Mouse (Mus musculus): Measurements from ENCODE around the gene Zc3h13. TPM values are rescaled to one million over a fixed set of nuclear protein-coding genes. Genes with fewer than 3 reads are reported as not detected.
A peak's percentile ranks its signal among the peaks of the same experiment; 100 is the strongest.

Gene Zc3h13
- polyA plus RNA-seq, 1 experiment from 2014 or later, result 38.3 TPM

DNA sequence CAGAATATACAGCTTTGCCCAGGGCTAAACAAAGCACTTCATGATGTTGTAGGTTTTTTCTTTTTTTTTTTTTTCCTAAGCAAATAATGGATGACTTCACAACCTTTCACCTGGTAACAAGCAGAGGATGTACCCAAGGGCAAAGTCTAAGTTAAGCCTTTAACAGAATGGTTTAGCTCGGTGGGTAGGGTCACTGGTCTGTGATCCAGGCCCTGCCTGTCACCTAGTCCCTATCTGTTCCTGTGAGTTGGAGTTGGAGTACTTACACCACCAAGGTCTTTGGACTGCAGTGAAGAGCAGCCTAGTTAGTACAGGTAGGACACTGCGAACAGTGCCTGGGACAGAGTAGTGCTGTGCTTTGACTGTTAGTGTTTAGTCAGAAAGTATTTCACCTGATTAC lies 53.7 kb downstream of the Zc3h13 start:
- H3K27me3 ChIP-seq (ENCODE audit: poor library complexity, severe bottlenecking), result no peaks in the 10 kb centered on the region
- WGBS, result 96% methylated on average over 2 of the region's 2 CpGs
- no peaks in the 10 kb centered on the region for H3K4me1 ChIP-seq
- no peak overlapping the region for H3K27ac ChIP-seq
- no peaks in the 10 kb centered on the region for H3K9me3 ChIP-seq
- DNase-seq (ENCODE audit: extremely low spot score, low spot score), result no peak
- H3K4me3 ChIP-seq, result no peak overlapping the region
- peaks cover 79% of the 10 kb centered on the region for H3K36me3 ChIP-seq (replicated peaks)

DNA sequence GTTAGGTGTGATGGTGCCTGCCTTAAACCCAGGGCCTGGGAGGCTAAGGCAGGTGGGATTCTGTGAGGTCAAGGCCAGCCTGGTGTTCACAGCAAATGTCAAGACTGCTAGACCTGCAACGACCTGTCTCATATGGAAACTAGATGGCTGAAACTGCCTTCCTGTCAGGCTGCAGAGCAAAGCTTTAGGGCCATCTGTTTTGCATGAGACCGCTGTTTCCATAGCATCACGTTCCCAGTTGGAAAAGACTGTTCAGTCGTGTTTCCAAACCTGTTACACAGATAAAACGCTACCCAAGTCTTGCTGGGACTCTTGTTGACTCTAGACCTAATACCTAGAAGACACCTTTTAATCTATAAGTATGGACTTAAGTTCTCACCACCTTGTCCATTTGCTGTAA lies 61.9 kb downstream of the Zc3h13 start:
- no peaks in the 10 kb centered on the region for H3K27me3 ChIP-seq (ENCODE audit: poor library complexity, severe bottlenecking)
- no peaks in the 10 kb centered on the region for H3K4me1 ChIP-seq
- no peak overlapping the region for H3K4me3 ChIP-seq
- peaks cover 45% of the 10 kb centered on the region for H3K36me3 ChIP-seq (replicated peaks)
- no peak for DNase-seq (ENCODE audit: extremely low spot score, low spot score)
- WGBS, result 93% methylated on average over 5 of the region's 5 CpGs
- H3K9me3 ChIP-seq, result no peaks in the 10 kb centered on the region
- H3K27ac ChIP-seq, result no peak overlapping the region

DNA sequence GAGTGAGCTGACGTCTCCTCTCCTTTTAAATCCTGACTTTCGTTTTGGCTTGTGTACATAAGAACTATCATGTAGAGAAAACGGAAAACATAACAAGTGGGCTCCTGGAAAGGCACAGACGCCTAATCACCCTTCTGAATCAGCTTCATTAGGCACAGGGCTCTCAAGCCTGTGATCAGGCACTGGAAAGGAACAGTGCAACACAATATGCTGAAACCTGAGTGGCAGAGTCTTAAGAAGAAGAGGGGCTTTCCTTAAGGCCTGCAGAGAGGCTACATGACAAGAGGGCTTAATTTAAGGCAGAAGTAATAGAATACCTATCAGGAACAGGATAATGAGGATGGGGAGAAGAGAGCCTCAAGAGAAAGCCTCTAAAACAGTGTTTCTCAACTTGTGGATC lies 67.5 kb downstream of the Zc3h13 start:
- Histone ChIP-seq H3K36me3 (replicated peaks) (peaks cover under 1% of the 10 kb centered on the region; the same call in 1 of the 2 replicates), H3K27ac (no peak overlapping the region), H3K4me1 (0 out of 2 replicates have a peak, but pooled peaks cover 3% of the 10 kb centered on the region), H3K4me3 (no peak overlapping the region), H3K27me3 (ENCODE audit: poor library complexity, severe bottlenecking) (no peaks in the 10 kb centered on the region), H3K9me3 (no peaks in the 10 kb centered on the region)
- no peak for DNase-seq (ENCODE audit: extremely low spot score, low spot score)
- 51% methylated on average over 4 of the region's 4 CpGs for WGBS

DNA sequence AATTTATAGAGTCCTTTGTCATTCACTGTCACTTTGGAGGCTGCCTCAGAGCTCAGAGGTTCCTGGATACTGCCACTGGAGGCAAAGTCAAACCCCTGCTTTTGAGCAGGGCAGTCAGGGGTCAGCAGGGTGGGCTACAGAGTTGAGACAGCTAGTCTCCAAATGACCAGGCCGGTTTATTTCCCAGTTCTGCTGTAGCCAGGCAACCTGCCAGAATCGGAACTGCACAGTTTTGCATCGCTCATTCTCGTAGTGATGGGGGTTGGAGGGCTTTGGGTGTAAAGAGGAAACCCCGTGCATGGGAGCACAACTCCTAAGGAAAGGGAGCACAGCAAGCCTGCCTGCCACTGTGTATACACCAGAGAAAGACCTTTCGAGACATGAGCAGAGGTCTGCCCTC lies 79.1 kb downstream of the Zc3h13 start:
- Histone ChIP-seq H3K4me3 (no peak overlapping the region), H3K4me1 (peaks cover 4% of the 10 kb centered on the region; the same call in 1 of the 2 replicates), H3K27ac (no peak overlapping the region), H3K9me3 (no peaks in the 10 kb centered on the region), H3K27me3 (ENCODE audit: poor library complexity, severe bottlenecking) (no peaks in the 10 kb centered on the region), H3K36me3 (replicated peaks) (no peaks in the 10 kb centered on the region)
- no peak for DNase-seq (ENCODE audit: extremely low spot score, low spot score)
- 79% methylated on average over 6 of the region's 6 CpGs for WGBS

DNA sequence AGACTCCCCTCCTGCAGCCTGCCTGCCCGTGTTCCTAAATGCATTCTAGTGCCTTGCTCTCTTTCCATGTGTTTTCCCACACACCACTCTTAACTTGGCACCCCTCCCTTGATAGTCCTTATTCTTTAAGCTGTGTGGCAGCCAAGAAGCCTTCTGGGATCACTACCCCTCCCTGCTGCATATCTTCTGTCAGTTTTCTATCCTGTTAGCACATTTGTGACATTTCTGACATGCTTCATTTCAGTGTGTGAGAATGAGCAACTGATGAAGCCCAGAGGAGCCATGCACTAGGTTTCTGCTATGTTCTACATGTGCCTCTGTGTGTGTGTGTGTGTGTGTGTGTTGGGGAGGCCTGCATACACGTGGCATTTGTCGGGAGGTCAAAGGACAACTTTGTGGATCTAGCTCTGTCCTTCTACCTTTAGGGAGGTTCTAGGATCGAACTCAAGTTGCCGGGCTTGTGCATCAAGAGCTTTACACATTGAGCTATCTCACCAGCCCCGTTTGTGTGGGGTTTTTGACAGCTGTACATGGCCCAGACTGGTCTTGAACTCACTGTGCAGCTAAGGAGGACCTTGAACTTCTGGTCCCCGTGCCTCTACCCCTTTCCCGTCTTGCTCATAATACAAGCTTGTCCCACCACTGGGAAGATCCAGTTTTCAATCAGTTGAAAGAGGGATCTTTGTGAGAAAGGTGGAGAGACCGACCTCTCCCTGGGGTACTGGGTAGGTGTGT lies 81.3 kb downstream of the Zc3h13 start:
- 86% methylated on average over 9 of the region's 9 CpGs for WGBS

DNA sequence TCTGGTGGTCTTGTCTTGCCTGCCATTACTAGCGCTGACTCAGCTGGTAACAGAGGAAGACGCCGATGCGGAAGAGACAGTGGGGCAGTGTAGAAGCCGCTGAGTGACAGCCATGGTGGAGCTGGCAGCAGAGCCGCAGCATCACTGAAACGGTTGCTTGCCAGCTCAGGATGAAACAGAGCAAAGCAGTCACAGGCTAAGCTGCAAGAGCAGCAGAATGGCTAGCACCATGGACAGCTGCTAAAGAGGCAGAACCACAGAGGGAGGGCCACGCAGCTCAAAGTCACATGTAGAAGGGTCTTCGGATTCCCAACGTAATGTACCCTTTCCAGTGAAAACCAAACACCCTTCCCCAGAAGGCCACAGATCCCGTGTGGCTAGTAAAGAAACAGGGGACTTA lies 82.6 kb downstream of the Zc3h13 start:
- H3K4me3 ChIP-seq, result no peak overlapping the region
- H3K27me3 ChIP-seq (ENCODE audit: poor library complexity, severe bottlenecking), result no peaks in the 10 kb centered on the region
- H3K9me3 ChIP-seq, result no peaks in the 10 kb centered on the region
- peak; percentile 29 for DNase-seq (ENCODE audit: extremely low spot score, low spot score)
- no peaks in the 10 kb centered on the region for H3K36me3 ChIP-seq (replicated peaks)
- H3K27ac ChIP-seq, result no peak overlapping the region
- 40% methylated on average over 11 of the region's 11 CpGs for WGBS
- H3K4me1 ChIP-seq, result peaks cover 4% of the 10 kb centered on the region; the same call in 1 of the 2 replicates

More for the DNA sequence above, 81.3 kb downstream of the Zc3h13 start:
- H3K4me3 ChIP-seq, result no peak overlapping the region
- DNase-seq (ENCODE audit: extremely low spot score, low spot score), result no peak
- no peak overlapping the region for H3K27ac ChIP-seq
- peaks cover 4% of the 10 kb centered on the region; the same call in 1 of the 2 replicates for H3K4me1 ChIP-seq
- H3K9me3 ChIP-seq, result no peaks in the 10 kb centered on the region
- H3K36me3 ChIP-seq (replicated peaks), result no peaks in the 10 kb centered on the region
- H3K27me3 ChIP-seq (ENCODE audit: poor library complexity, severe bottlenecking), result no peaks in the 10 kb centered on the region

DNA sequence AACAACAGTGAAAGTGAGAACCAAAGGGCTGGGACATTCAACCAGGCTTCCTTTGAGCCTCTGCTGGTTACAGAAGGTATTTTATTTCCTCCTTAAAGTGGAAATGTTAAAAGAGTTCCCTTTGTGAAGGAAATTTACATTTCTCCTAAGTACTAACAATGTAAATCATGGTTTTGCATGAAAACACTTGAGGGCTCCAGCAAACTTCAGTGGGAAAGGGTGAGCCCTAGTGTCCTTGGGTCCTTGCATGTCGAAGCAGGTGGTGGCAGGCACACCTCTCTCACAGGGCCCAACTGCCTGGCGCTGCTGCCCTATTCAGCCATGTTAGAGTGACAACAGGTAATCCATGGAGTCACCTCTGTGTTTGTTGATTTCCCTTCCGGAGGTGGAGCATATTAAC lies 83.3 kb downstream of the Zc3h13 start:
- no peak overlapping the region for H3K4me3 ChIP-seq
- DNase-seq (ENCODE audit: extremely low spot score, low spot score), result no peak
- peaks cover 4% of the 10 kb centered on the region; the same call in 1 of the 2 replicates for H3K4me1 ChIP-seq
- no peak overlapping the region for H3K27ac ChIP-seq
- H3K9me3 ChIP-seq, result no peaks in the 10 kb centered on the region
- H3K27me3 ChIP-seq (ENCODE audit: poor library complexity, severe bottlenecking), result no peaks in the 10 kb centered on the region
- 56% methylated on average over 3 of the region's 3 CpGs for WGBS
- H3K36me3 ChIP-seq (replicated peaks), result no peaks in the 10 kb centered on the region

DNA sequence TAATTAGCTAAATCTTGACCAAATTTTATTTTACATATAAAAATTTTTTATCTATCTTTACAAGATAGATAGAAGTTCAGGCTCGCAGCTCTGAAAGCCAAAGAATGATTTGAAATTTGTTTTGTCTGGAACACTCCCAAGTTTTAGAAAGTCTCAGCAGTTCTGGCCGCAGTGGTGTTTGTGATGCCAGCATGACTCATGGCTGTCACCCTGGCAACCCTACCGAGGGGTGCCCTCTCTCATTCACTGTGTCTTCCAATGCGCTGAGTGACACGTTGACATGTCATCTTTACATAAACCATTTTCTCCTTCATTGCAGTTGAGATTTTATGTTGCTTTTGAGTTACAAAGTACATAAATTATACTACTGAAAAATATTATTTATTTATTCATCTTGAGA lies 85.7 kb downstream of the Zc3h13 start:
- no peaks in the 10 kb centered on the region for H3K27me3 ChIP-seq (ENCODE audit: poor library complexity, severe bottlenecking)
- 88% methylated on average over 5 of the region's 5 CpGs for WGBS
- DNase-seq (ENCODE audit: extremely low spot score, low spot score), result no peak
- H3K4me3 ChIP-seq, result no peak overlapping the region
- no peaks in the 10 kb centered on the region for H3K36me3 ChIP-seq (replicated peaks)
- H3K9me3 ChIP-seq, result no peaks in the 10 kb centered on the region
- H3K27ac ChIP-seq, result no peak overlapping the region
- no peaks in the 10 kb centered on the region for H3K4me1 ChIP-seq

DNA sequence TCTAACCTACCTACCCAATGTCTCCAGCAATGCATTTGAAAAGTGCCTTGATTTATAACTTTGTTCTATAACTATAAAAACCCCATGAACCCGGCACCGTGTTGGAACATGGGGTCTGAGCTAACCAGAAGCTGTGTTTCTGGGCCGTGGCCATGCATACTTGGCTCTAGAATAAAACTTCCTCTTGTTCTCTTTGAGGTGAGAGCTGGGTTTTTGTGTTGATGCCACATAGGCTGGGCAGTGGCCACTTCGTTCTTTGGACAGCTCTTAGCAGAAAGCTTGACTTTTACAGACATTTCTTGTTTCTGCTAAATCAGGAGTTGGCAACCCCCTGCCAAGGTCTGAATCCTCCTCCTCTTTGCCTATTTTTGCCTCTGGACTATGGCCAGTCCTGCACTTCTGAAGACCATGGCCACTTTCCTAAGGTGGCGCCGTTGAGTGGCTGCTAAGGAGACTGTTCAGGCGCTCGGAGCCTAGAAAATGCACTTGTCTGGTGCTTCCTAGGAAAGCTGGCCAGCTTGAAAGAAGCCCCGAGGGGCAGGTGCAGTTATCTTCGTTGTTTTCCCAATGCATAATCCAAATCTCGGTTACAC lies 90.9 kb downstream of the Zc3h13 start:
- no peaks in the 10 kb centered on the region for H3K36me3 ChIP-seq (replicated peaks)
- no peak overlapping the region for H3K4me3 ChIP-seq
- DNase-seq (ENCODE audit: extremely low spot score, low spot score), result no peak
- H3K27me3 ChIP-seq (ENCODE audit: poor library complexity, severe bottlenecking), result no peaks in the 10 kb centered on the region
- peaks cover 23% of the 10 kb centered on the region for H3K4me1 ChIP-seq
- no peak overlapping the region for H3K27ac ChIP-seq
- 70% methylated on average over 11 of the region's 11 CpGs for WGBS
- no peaks in the 10 kb centered on the region for H3K9me3 ChIP-seq

DNA sequence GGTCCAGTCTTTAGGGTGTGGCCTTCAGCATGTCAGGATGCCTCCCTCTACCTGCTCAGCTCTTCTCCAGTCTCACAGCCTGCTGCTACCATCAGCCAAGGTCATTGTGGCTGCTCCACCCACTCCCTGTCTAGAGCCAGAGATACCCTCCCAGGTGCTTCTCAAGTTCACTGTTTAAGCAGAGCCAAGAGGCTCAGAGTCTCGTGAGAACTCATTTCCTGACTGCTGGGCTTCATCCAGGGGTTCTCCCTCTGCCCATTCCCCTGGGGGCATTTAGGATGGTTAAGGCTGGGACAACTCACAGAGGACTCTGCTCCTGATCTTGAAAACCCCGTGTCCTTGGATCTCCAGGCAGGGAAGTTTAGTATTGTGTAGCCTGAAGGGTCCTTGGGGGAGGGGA lies 92.1 kb downstream of the Zc3h13 start:
- Histone ChIP-seq H3K4me3 (no peak overlapping the region), H3K9me3 (no peaks in the 10 kb centered on the region; the same call in 1 of the 2 replicates), H3K36me3 (replicated peaks) (no peaks in the 10 kb centered on the region), H3K27me3 (ENCODE audit: poor library complexity, severe bottlenecking) (no peaks in the 10 kb centered on the region), H3K4me1 (peaks cover 25% of the 10 kb centered on the region), H3K27ac (no peak overlapping the region)
- DNase-seq (ENCODE audit: extremely low spot score, low spot score), result no peak
- 54% methylated on average over 2 of the region's 2 CpGs for WGBS

DNA sequence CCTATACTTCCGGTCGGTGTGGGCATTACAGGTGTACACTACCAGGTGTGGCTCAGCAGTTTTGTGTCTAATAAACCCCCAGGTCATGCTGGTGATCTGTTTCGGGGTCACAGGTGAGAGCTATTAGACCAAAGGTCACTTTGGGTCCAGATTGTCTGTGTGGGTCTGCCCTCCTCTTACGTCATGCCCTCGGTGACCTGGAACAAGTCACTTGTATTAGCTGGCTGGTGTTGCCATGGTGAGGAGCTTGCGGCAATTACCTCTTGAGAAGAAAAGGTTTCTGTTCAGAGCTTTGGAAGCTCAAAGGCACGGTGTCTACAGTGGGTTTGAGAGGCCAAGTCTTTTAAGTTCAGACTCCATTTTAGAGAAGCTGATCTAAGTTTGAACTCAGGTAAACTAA lies 93.4 kb downstream of the Zc3h13 start:
- DNase-seq (ENCODE audit: extremely low spot score, low spot score), result peak; percentile 20
- H3K27me3 ChIP-seq (ENCODE audit: poor library complexity, severe bottlenecking), result no peaks in the 10 kb centered on the region
- H3K9me3 ChIP-seq, result no peaks in the 10 kb centered on the region; the same call in 1 of the 2 replicates
- no peak overlapping the region for H3K4me3 ChIP-seq
- H3K27ac ChIP-seq, result no peak overlapping the region
- H3K36me3 ChIP-seq (replicated peaks), result no peaks in the 10 kb centered on the region
- peaks cover 25% of the 10 kb centered on the region for H3K4me1 ChIP-seq
- WGBS, result 50% methylated on average over 7 of the region's 7 CpGs

Measured in forebrain, embryonic 10.5 days (tissue).